Mouse (Mus musculus) lung, postnatal 0 days (tissue): ENCODE results near the gene Pfkfb3.

Experiments
- CTCF ChIP-seq: IDR thresholded peaks from 2 replicates; pipeline ENCODE4 v1.5.1; 2016; ENCODE audit warnings: antibody characterized with exemption, mild to moderate bottlenecking
- EP300 ChIP-seq: IDR thresholded peaks from 2 replicates; pipeline ENCODE4 v1.6.1; 2016; ENCODE audit warnings: antibody characterized with exemption, mild to moderate bottlenecking, control low read depth

DNA sequence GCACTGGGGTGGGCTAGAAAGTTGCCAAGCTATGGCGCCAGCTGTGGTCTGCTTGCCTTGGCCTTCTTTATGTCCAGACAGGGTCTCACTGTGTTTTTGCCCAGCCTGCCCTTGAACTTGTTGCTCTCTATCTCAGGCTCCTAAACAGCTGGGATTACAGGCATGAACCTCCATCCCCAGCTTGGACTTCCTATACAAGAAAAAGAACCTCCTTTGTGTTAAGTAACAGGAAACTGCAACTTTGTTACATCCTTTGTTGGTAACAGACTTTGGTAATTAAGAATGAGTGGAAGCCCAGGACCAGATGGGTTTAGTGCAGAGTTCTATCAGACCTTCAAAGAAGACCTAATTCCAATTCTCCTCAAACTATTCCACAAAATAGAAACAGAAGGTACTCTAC lies 19.8 kb upstream of the Pfkfb3 start:
- TF ChIP-seq CTCF (no peak), EP300 (no peak)
